ENCODE assay signal across 11 mouse cellular contexts in genomic region chr11:7504651-7505321, GRCm38 (mm10).
DNase-seq lines count a peak whose midpoint lies in the region; ATAC-seq and TF ChIP-seq lines count a peak whose summit lies in the region.
"Had no signal": no experiment of that assay in that cellular context is flagged by ENCODE, and none has a peak within 500 bp of the region (broad histone marks: within the 10 kb centered on the region; RNA-seq: fewer than 3 reads in every experiment).

No protein-coding gene starts in this region.

- H3K9ac ChIP-seq in kidney, embryonic 14.5 days (ENCODE audit: low read depth, low read length) = no peak overlapping the region
- no peak overlapping the region for H3K9ac ChIP-seq in embryonic facial prominence, embryonic 15.5 days
- H3K9ac ChIP-seq in kidney, postnatal 0 days (ENCODE audit: low read depth, low read length) = no peak overlapping the region
- H3K9ac ChIP-seq: intestine, embryonic 15.5 days; liver, embryonic 15.5 days had no signal

- no peaks in the 10 kb centered on the region for H3K9me3 ChIP-seq in kidney, embryonic 14.5 days (ENCODE audit: control insufficient read depth, low read length)
- no peaks in the 10 kb centered on the region for H3K9me3 ChIP-seq in embryonic facial prominence, embryonic 15.5 days (replicated peaks)
- no peaks in the 10 kb centered on the region for H3K9me3 ChIP-seq in kidney, postnatal 0 days (replicated peaks; ENCODE audit: low read length)
- H3K9me3 ChIP-seq: forebrain, embryonic 10.5 days; intestine, embryonic 15.5 days; liver, embryonic 15.5 days had no signal

- H3K36me3 ChIP-seq in kidney, embryonic 14.5 days (ENCODE audit: control insufficient read depth, insufficient read depth, low read length) = no peaks in the 10 kb centered on the region
- no peaks in the 10 kb centered on the region for H3K36me3 ChIP-seq in embryonic facial prominence, embryonic 15.5 days
- H3K36me3 ChIP-seq in kidney, postnatal 0 days (ENCODE audit: insufficient read depth, low read length) = no peaks in the 10 kb centered on the region
- H3K36me3 ChIP-seq: forebrain, embryonic 10.5 days; intestine, embryonic 15.5 days; liver, embryonic 15.5 days had no signal

- no peak overlapping the region for H3K27ac ChIP-seq in kidney, embryonic 14.5 days (ENCODE audit: low read depth, low read length)
- H3K27ac ChIP-seq in embryonic facial prominence, embryonic 15.5 days (replicated peaks) = no peak overlapping the region
- no peak overlapping the region for H3K27ac ChIP-seq in kidney, postnatal 0 days
- H3K27ac ChIP-seq: forebrain, embryonic 10.5 days; intestine, embryonic 15.5 days; liver, embryonic 15.5 days had no signal

- 77% methylated on average over 10 of the region's 10 CpGs for WGBS in kidney, embryonic 14.5 days
- 80% methylated on average over 10 of the region's 10 CpGs for WGBS in embryonic facial prominence, embryonic 15.5 days
- 78% methylated on average over 10 of the region's 10 CpGs for WGBS in kidney, postnatal 0 days

- H3K4me3 ChIP-seq in kidney, embryonic 14.5 days (ENCODE audit: low read length) = no peak overlapping the region
- H3K4me3 ChIP-seq in embryonic facial prominence, embryonic 15.5 days (replicated peaks) = no peak overlapping the region
- no peak overlapping the region for H3K4me3 ChIP-seq in kidney, postnatal 0 days (replicated peaks; ENCODE audit: low read depth, low read length)
- H3K4me3 ChIP-seq: forebrain, embryonic 10.5 days; intestine, embryonic 15.5 days; liver, embryonic 15.5 days had no signal

- no peaks in the 10 kb centered on the region for H3K27me3 ChIP-seq in kidney, embryonic 14.5 days (ENCODE audit: control insufficient read depth, insufficient read depth, low read length)
- no peaks in the 10 kb centered on the region for H3K27me3 ChIP-seq in embryonic facial prominence, embryonic 15.5 days
- H3K27me3 ChIP-seq in kidney, postnatal 0 days (ENCODE audit: insufficient read depth, low read length) = no peaks in the 10 kb centered on the region
- H3K27me3 ChIP-seq: intestine, embryonic 15.5 days; liver, embryonic 15.5 days had no signal

- no peak overlapping the region for H3K4me2 ChIP-seq in kidney, embryonic 14.5 days (replicated peaks; ENCODE audit: low read depth, low read length)
- no peak overlapping the region for H3K4me2 ChIP-seq in embryonic facial prominence, embryonic 15.5 days (replicated peaks)
- no peak overlapping the region for H3K4me2 ChIP-seq in kidney, postnatal 0 days (ENCODE audit: low read length)
- H3K4me2 ChIP-seq: intestine, embryonic 15.5 days; liver, embryonic 15.5 days had no signal

- TF ChIP-seq CTCF in kidney, postnatal 0 days (IDR thresholded peaks at IDR 0.05; ENCODE audit: low read depth) = no peak

- ATAC-seq in kidney, embryonic 14.5 days (ENCODE audit: low FRiP score, low TSS enrichment) = no peak
- ATAC-seq in embryonic facial prominence, embryonic 15.5 days (ENCODE audit: insufficient number of reproducible peaks, low FRiP score, low TSS enrichment, low read depth) = peak; percentile 57
- no peak; the same call in 1 of the 2 replicates for ATAC-seq in kidney, postnatal 0 days (replicated peaks; ENCODE audit: low FRiP score, low read depth)
- no peak for ATAC-seq in granulocyte monocyte progenitor cell, adult 5-6 weeks (replicated peaks; ENCODE audit: poor library complexity, severe bottlenecking)
- ATAC-seq: intestine, embryonic 15.5 days had no signal

- no peaks in the 10 kb centered on the region for H3K4me1 ChIP-seq in kidney, embryonic 14.5 days (ENCODE audit: control insufficient read depth, insufficient read depth, low read length)
- H3K4me1 ChIP-seq in embryonic facial prominence, embryonic 15.5 days = no peaks in the 10 kb centered on the region
- H3K4me1 ChIP-seq in kidney, postnatal 0 days (replicated peaks; ENCODE audit: insufficient read depth, low read length) = no peaks in the 10 kb centered on the region
- H3K4me1 ChIP-seq: forebrain, embryonic 10.5 days; intestine, embryonic 15.5 days; liver, embryonic 15.5 days had no signal

- DNase-seq in kidney, adult 11 months = peak; percentile 44
- peak; percentile 26 for DNase-seq in adrenal gland, postnatal 14 days
- peak; percentile 24 for DNase-seq in kidney, postnatal 0 days (ENCODE audit: low spot score)
- no peak for DNase-seq in layer of hippocampus, adult 9-10 months (ENCODE audit: low spot score)
- DNase-seq: cerebellum, adult 11-12 months had no signal
